Mouse (Mus musculus): ENCODE results near the gene Ifne. TPM values are rescaled to one million over a fixed set of nuclear protein-coding genes. Genes with fewer than 3 reads are reported as not detected.

Gene Ifne
- polyA plus RNA-seq (2015; fragmentation: Nextera tagmentation; extraction: Ambion mirVana): not detected in 2 replicates

DNA sequence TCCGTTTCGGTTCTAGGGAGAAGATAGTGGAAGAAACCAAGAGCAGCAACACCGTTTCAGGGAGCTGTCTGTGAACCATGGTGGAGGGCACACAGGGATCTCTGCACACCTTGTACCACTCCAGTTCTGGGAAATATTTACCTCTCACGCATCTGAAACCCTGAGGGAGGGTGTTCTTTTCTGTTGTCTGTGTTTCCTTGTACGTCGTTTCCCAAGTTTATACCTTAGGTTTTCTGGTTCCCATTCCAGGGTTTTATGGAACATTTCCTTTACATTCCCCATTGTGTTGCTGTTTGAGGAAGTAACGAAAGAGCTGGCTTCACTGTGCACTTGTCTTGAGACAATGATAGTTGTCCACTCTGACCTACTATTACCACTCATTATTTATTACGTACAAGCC, at the start of gene Ifne:
TSS of gene Ifne (minus strand) at position 101 of the 400 bp plus-strand sequence.
- Histone ChIP-seq H3K27ac (replicated peaks) (no peak within 1 kb of the TSS), H3K4me2 (no peak within 1 kb of the TSS), H3K36me3 (no peaks in the 10 kb centered on the region), H3K4me1 (replicated peaks) (no peaks in the 10 kb centered on the region), H3K4me3 (no peak within 1 kb of the TSS), H3K27me3 (no peaks in the 10 kb centered on the region), H3K9ac (no peak within 1 kb of the TSS), H3K9me3 (no peaks in the 10 kb centered on the region)
- no peak for ATAC-seq (ENCODE audit: low read depth)
- 78% methylated on average over 8 of the region's 8 CpGs for WGBS

DNA sequence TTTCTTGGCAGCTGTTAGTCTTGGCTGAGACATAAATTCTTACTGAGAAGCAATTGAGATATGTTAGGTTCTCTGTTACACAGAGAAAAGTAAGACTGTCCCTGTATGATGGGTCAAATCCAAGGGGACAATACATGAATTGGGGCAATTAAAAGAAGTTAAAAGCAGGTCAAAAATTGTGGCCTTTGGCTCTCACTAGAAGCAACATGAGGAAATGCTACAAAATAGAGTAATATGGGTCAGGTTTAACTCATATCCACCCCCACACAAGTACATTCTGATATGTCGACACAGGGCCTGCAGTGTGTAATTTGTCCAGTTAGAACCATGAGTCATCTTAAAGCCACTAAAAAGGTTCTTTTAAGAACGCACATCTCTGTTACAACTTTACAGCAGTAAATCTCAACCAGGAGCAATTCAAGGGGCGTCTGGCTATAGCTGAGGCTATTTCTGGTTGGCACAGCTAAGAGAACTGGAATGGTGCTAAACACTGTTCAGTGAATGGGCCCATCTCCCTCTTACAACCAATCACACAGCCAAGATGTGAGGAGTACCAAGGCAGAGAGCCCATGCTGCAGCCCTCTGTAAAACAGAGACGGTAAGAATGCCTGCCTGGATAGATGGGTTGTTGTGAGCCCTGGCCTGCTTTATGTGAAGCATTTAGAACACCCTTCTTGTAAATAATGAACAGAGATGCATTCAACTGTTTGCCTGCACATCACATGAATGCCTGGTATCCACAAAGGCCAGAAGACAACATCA, 48.5 kb upstream of the Ifne start:
- Histone ChIP-seq H3K9ac (no peak overlapping the region), H3K4me2 (no peak overlapping the region), H3K4me3 (no peak overlapping the region), H3K4me1 (replicated peaks) (no peaks in the 10 kb centered on the region), H3K27ac (replicated peaks) (no peak overlapping the region), H3K9me3 (no peaks in the 10 kb centered on the region), H3K36me3 (no peaks in the 10 kb centered on the region), H3K27me3 (no peaks in the 10 kb centered on the region; the same call in 1 of the 2 replicates)
- ATAC-seq (ENCODE audit: low read depth): no peak
- 54% methylated on average over 4 of the region's 4 CpGs for whole genome bisulfite sequencing

DNA sequence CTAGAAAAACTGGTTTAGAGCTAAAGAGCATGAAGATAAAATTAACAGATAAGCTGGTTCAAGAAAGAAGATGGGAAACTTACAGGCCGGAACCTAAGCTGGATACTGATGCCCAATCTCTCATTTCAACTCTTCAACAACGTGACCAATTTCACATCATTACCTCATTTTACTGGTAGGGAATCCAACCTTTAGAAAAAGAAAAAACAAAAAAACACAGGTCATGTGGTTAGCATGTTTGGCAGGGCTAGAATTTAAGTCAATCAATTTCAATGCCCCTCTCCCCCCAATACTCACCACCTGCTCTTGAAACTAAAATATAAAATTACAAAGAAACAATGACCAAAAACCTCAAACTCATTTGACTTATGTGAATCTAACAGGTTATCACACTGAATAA, 47.8 kb upstream of the Ifne start:
- H3K27ac ChIP-seq (replicated peaks): no peak overlapping the region
- H3K9ac ChIP-seq: no peak overlapping the region
- H3K4me1 ChIP-seq (replicated peaks): no peaks in the 10 kb centered on the region
- no peak overlapping the region for H3K4me2 ChIP-seq
- no peak for ATAC-seq (ENCODE audit: low read depth)
- no peaks in the 10 kb centered on the region for H3K9me3 ChIP-seq
- no peak overlapping the region for H3K4me3 ChIP-seq
- no peaks in the 10 kb centered on the region; the same call in 1 of the 2 replicates for H3K27me3 ChIP-seq
- 95% methylated on average over 2 of the region's 2 CpGs for WGBS
- H3K36me3 ChIP-seq: no peaks in the 10 kb centered on the region

DNA sequence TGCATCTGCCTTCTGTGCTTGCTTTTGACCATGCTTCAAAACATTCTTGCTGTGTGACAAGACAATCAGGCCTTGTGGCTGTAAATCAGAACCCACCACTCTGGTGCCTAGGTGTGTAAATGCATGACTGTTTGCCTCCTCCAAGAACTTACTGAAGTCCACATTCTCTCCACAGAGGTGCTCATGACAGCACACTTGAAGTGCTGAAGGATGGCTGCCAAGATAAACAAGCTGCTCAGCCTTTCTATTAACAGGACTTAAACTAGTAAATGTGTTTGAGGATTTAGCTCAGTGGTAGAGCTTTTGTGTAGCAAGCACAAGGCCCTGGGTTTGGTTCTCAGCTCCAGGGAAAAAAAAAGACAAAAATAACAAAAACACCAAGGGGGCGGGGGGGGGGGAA, 46.6 kb upstream of the Ifne start:
- Histone ChIP-seq H3K36me3 (no peaks in the 10 kb centered on the region), H3K9ac (no peak overlapping the region), H3K4me1 (replicated peaks) (no peaks in the 10 kb centered on the region), H3K4me2 (no peak overlapping the region), H3K4me3 (no peak overlapping the region), H3K27me3 (no peaks in the 10 kb centered on the region), H3K9me3 (no peaks in the 10 kb centered on the region), H3K27ac (replicated peaks) (no peak overlapping the region)
- 100% methylated on average over 1 of the region's 1 CpGs for WGBS
- no peak for ATAC-seq (ENCODE audit: low read depth)

DNA sequence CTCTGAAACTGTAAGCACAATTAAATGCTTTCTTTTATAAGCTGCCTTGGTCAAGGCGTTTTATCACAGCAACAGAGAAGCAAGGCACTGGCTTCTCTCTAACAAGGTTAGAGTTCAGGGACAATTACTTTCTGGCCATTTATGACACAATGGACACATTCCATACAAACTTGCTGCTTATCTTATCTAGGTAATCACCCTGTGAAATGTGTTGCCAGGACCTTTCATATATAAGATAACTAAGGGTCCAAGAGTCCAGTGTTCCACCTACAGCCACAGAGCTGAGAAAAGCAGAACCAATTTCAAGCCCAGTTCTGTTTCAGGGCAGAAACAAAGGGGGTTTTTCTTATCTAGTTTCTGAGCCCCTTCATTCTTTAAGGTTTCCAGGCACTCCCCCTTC, 46.1 kb upstream of the Ifne start:
- Histone ChIP-seq H3K4me3 (no peak overlapping the region), H3K9ac (no peak overlapping the region), H3K4me2 (no peak overlapping the region), H3K27me3 (no peaks in the 10 kb centered on the region), H3K9me3 (no peaks in the 10 kb centered on the region), H3K4me1 (replicated peaks) (no peaks in the 10 kb centered on the region), H3K36me3 (no peaks in the 10 kb centered on the region), H3K27ac (replicated peaks) (no peak overlapping the region)
- no peak for ATAC-seq (ENCODE audit: low read depth)
- whole genome bisulfite sequencing: 88% methylated on average over 1 of the region's 1 CpGs

DNA sequence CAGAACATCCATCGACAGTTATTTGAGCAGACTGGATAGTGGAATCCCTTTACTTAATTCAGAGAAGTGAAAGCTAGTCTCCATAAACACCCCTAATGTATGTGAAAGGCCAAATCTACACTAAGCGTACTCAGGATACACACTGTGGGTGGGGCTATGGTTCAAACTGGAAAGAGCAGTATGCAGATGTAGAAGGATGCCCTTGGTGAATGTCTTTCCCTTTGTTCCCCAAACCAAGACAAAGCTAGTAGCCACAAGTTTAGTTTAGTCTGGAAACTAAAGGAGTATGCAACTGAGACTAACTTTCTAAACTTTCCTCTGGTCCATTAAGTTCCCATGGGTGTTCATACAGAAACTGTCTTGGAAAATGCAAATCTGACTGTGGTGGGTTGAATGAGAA, 45.5 kb upstream of the Ifne start:
- no peak for ATAC-seq (ENCODE audit: low read depth)
- no peaks in the 10 kb centered on the region for H3K4me1 ChIP-seq (replicated peaks)
- H3K9me3 ChIP-seq: no peaks in the 10 kb centered on the region
- no peaks in the 10 kb centered on the region for H3K36me3 ChIP-seq
- no peak overlapping the region for H3K4me3 ChIP-seq
- 96% methylated on average over 2 of the region's 2 CpGs for WGBS
- no peaks in the 10 kb centered on the region for H3K27me3 ChIP-seq
- no peak overlapping the region for H3K4me2 ChIP-seq
- no peak overlapping the region for H3K27ac ChIP-seq (replicated peaks)
- no peak overlapping the region for H3K9ac ChIP-seq

DNA sequence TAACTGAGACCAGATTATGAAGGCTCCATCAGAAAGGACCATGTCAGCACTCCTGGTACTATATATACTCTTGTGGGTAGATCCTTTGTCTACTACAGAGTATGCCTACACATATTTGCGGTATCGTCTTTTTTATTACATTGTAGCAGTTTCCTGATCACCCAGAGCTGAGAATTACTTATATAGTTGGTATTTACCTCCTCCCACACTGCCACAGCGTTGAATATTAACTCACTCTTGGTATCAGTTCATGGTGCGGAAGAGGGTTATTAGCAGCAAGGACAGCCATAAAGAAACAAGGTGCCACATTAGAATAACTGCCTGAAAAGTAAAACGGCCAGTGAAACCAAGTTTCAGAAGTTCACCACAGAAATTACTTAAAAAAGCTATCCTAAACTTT, 41.3 kb upstream of the Ifne start:
- Histone ChIP-seq H3K4me1 (replicated peaks) (no peaks in the 10 kb centered on the region), H3K27ac (replicated peaks) (no peak overlapping the region), H3K9ac (no peak overlapping the region), H3K4me2 (no peak overlapping the region), H3K9me3 (no peaks in the 10 kb centered on the region), H3K27me3 (no peaks in the 10 kb centered on the region), H3K36me3 (no peaks in the 10 kb centered on the region), H3K4me3 (no peak overlapping the region)
- 91% methylated on average over 5 of the region's 5 CpGs for WGBS
- ATAC-seq (ENCODE audit: low read depth): no peak

DNA sequence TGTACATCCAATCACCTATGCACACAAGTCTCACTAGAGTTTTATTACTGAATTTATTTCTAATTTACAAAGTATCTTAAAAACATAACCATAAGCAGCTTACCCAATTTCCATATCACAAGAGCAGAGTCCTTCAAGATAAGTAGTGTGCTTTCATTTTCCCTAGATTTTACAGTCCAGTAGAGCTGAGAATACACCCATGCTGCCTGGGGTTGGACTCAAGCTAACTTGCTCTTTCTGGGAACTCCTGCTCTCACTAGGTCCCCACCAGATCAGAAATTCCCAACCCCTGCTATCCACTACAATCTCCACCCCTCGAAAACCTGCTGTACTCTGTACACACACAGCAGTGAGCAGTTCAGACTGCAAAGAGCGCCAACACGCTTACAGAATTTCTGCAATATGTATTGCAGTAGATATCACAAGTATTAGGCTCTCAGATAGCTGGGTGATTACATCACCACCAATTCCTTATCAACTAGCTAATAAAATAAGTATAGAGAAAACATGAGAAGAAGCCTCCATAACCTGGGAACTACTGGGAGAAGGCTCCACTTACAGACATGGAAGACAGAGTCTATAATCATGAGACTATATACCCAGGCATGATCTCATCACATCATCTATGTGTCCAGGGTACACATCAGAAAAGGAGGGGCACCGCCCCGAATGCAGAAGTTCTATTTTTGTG, 37.9 kb upstream of the Ifne start:
- no peak for ATAC-seq (ENCODE audit: low read depth)
- no peaks in the 10 kb centered on the region for H3K36me3 ChIP-seq
- H3K4me1 ChIP-seq (replicated peaks): no peaks in the 10 kb centered on the region
- H3K27ac ChIP-seq (replicated peaks): no peak overlapping the region
- no peaks in the 10 kb centered on the region for H3K27me3 ChIP-seq
- H3K4me3 ChIP-seq: no peak overlapping the region
- no peaks in the 10 kb centered on the region for H3K9me3 ChIP-seq
- H3K9ac ChIP-seq: no peak overlapping the region
- 92% methylated on average over 5 of the region's 5 CpGs for WGBS
- no peak overlapping the region for H3K4me2 ChIP-seq

DNA sequence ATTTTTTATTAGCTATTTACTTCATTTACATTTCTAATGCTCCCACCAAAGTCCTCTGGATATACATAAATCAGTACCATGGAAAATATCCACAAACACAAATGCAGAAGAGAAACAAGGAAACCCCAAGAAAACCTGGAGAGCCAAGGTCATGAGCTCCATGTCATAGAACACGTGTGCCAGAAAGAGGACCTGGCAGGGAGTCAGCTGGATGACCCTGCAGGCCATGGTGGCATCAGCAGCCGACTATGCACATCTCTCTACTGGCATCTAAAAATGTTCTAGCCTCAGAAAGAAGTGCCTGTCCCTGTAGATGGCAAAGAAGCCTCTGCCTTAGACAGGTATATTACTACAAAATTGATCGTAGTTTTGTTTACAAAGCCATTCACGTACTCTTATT, 36.3 kb upstream of the Ifne start:
- no peak for ATAC-seq (ENCODE audit: low read depth)
- WGBS: 81% methylated on average over 4 of the region's 4 CpGs
- Histone ChIP-seq H3K4me3 (no peak overlapping the region), H3K36me3 (no peaks in the 10 kb centered on the region), H3K27me3 (no peaks in the 10 kb centered on the region), H3K9me3 (no peaks in the 10 kb centered on the region), H3K9ac (no peak overlapping the region), H3K4me1 (replicated peaks) (no peaks in the 10 kb centered on the region), H3K4me2 (no peak overlapping the region), H3K27ac (replicated peaks) (no peak overlapping the region)

DNA sequence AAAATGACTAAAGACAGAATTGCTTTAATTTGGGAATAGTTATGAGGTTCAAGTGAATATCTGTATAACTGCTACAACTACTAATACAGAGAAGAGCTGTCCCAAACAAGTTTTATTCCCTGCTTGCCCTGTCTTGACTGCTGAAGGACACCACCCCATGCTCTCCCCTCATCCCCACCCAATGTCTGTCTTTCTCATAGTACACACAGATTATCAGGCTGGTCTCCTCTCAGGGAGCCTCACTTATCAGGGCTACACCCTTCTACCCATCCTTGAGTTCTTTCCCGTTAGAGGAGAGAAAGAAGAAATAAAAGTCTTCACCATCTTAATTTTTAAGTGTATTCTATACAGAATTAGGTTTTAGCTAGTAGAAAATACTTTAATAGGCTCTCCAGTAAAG, 34.0 kb upstream of the Ifne start:
- H3K4me3 ChIP-seq: no peak overlapping the region
- no peak for ATAC-seq (ENCODE audit: low read depth)
- H3K9me3 ChIP-seq: no peaks in the 10 kb centered on the region
- no peaks in the 10 kb centered on the region for H3K36me3 ChIP-seq
- no peak overlapping the region for H3K9ac ChIP-seq
- H3K27ac ChIP-seq (replicated peaks): no peak overlapping the region
- 92% methylated on average over 1 of the region's 1 CpGs for WGBS
- H3K27me3 ChIP-seq: no peaks in the 10 kb centered on the region
- no peak overlapping the region for H3K4me2 ChIP-seq
- no peaks in the 10 kb centered on the region for H3K4me1 ChIP-seq (replicated peaks)

DNA sequence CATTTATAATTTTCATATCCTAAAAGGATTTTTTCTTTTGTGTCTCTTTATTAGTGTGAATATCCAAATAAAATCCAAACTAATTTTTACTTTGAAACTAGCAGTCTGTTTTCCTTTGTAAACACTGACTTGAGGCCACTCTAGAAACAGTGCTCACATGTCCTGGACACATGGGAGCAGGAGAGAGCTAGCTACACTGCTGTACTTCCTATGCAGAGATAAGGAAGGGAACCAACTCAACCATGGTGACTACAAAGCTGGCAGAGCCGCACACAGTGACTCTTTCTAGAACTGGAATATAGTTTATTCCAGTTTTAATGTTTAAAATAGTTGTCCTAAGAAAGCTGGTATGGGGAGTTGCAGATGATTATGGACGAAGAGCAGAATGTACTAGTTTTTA, 32.9 kb upstream of the Ifne start:
- no peak overlapping the region for H3K27ac ChIP-seq (replicated peaks)
- no peaks in the 10 kb centered on the region for H3K36me3 ChIP-seq
- no peak for ATAC-seq (ENCODE audit: low read depth)
- H3K4me3 ChIP-seq: no peak overlapping the region
- no peak overlapping the region for H3K9ac ChIP-seq
- 93% methylated on average over 2 of the region's 2 CpGs for WGBS
- H3K9me3 ChIP-seq: no peaks in the 10 kb centered on the region
- H3K4me1 ChIP-seq (replicated peaks): no peaks in the 10 kb centered on the region
- H3K27me3 ChIP-seq: no peaks in the 10 kb centered on the region
- H3K4me2 ChIP-seq: no peak overlapping the region

DNA sequence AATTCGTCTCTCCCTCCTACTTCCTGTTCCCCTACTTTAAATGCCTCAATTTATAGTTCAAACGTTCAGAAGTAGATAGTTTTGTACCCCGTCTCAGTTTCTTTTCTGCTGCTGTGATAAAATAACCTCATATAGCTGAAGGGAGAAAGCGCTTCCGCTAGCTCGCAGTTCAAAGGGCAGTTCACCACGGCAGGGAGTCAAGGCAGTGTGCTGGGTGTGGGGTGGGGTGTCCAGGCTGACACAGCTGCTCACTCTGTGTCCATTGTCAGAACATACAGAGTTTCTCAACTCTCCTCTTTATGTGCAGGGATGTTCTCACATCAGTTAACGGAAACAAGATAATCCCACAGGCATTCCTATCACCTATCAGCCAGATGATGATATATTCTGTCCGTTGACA, 32.2 kb upstream of the Ifne start:
- no peak for ATAC-seq (ENCODE audit: low read depth)
- Histone ChIP-seq H3K4me3 (no peak overlapping the region), H3K9me3 (no peaks in the 10 kb centered on the region), H3K27me3 (no peaks in the 10 kb centered on the region), H3K9ac (no peak overlapping the region), H3K36me3 (no peaks in the 10 kb centered on the region), H3K4me1 (replicated peaks) (no peaks in the 10 kb centered on the region), H3K4me2 (no peak overlapping the region), H3K27ac (replicated peaks) (no peak overlapping the region)
- WGBS: 40% methylated on average over 9 of the region's 9 CpGs
